Mouse (Mus musculus): ENCODE data around the gene Rhob. TPM values are rescaled to one million over a fixed set of nuclear protein-coding genes. Genes with fewer than 3 reads are reported as not detected.

Gene Rhob
- total and polyA plus RNA-seq, 2 experiments: 12.8 to 31.0 TPM

- no peaks in the 10 kb centered on the region for H3K27me3 ChIP-seq (ENCODE audit: control insufficient read depth, insufficient read depth, low read length)
- peaks cover 5% of the 10 kb centered on the region for H3K4me1 ChIP-seq (ENCODE audit: control insufficient read depth, insufficient read depth, low read length)
- no peak for DNase-seq (ENCODE audit: extremely low read depth, low read depth, low spot score)
- 0 out of 2 replicates have a peak overlapping the region, but pooled peaks have one; percentile 7 for H3K27ac ChIP-seq (replicated peaks; ENCODE audit: insufficient read depth, low read depth, low read length)
- H3K4me3 ChIP-seq (ENCODE audit: insufficient read depth, low read depth, low read length): no peak overlapping the region; the same call in 1 of the 2 replicates
- 47% methylated on average over 2 of the region's 2 CpGs for WGBS
- H3K9ac ChIP-seq (ENCODE audit: low read depth, low read length): 0 out of 2 replicates have a peak overlapping the region, but pooled peaks have one; percentile 9
- TF ChIP-seq CTCF (IDR thresholded peaks at IDR 0.05; ENCODE audit: low read depth, low read length): no peak
- no peak for TF ChIP-seq POLR2A (IDR thresholded peaks at IDR 0.05; ENCODE audit: extremely low read depth, insufficient read depth, low read length)
- H3K79me2 ChIP-seq (ENCODE audit: control insufficient read depth, insufficient read depth, low read length): peaks cover 13% of the 10 kb centered on the region; the same call in 1 of the 2 replicates
- no peaks in the 10 kb centered on the region for H3K36me3 ChIP-seq (ENCODE audit: control insufficient read depth, insufficient read depth, low read length)
Measured at GRCm38 (mm10) chr12:8497314-8497706, 2.5 kb downstream of the Rhob start.

GRCm38 (mm10) chr12:8496679-8497313 lies 3.0 kb downstream of the Rhob start:
- WGBS: 47% methylated on average over 2 of the region's 2 CpGs
- H3K79me2 ChIP-seq (ENCODE audit: control insufficient read depth, insufficient read depth, low read length): peaks cover 13% of the 10 kb centered on the region; the same call in 1 of the 2 replicates
- DNase-seq (ENCODE audit: extremely low read depth, low read depth, low spot score): no peak
- H3K36me3 ChIP-seq (ENCODE audit: control insufficient read depth, insufficient read depth, low read length): no peaks in the 10 kb centered on the region
- peak overlapping the region; percentile 25 for H3K4me3 ChIP-seq (ENCODE audit: insufficient read depth, low read depth, low read length)
- no peaks in the 10 kb centered on the region for H3K27me3 ChIP-seq (ENCODE audit: control insufficient read depth, insufficient read depth, low read length)
- TF ChIP-seq POLR2A (IDR thresholded peaks at IDR 0.05; ENCODE audit: extremely low read depth, insufficient read depth, low read length) (no peak), CTCF (IDR thresholded peaks at IDR 0.05; ENCODE audit: low read depth, low read length) (no peak)
- H3K9ac ChIP-seq (ENCODE audit: low read depth, low read length): peak overlapping the region; percentile 45
- peak overlapping the region; percentile 95 for H3K27ac ChIP-seq (replicated peaks; ENCODE audit: insufficient read depth, low read depth, low read length)
- H3K4me1 ChIP-seq (ENCODE audit: control insufficient read depth, insufficient read depth, low read length): peaks cover 5% of the 10 kb centered on the region

GRCm38 (mm10) chr12:8495881-8496678 lies 3.7 kb downstream of the Rhob start:
- Histone ChIP-seq H3K79me2 (ENCODE audit: control insufficient read depth, insufficient read depth, low read length) (peaks cover 13% of the 10 kb centered on the region; the same call in 1 of the 2 replicates), H3K27me3 (ENCODE audit: control insufficient read depth, insufficient read depth, low read length) (no peaks in the 10 kb centered on the region), H3K4me3 (ENCODE audit: insufficient read depth, low read depth, low read length) (0 out of 2 replicates have a peak overlapping the region, but pooled peaks have one; percentile 25), H3K27ac (replicated peaks; ENCODE audit: insufficient read depth, low read depth, low read length) (peak overlapping the region; percentile 95), H3K36me3 (ENCODE audit: control insufficient read depth, insufficient read depth, low read length) (no peaks in the 10 kb centered on the region), H3K4me1 (ENCODE audit: control insufficient read depth, insufficient read depth, low read length) (peaks cover 3% of the 10 kb centered on the region), H3K9ac (ENCODE audit: low read depth, low read length) (peak overlapping the region; percentile 45)
- peak; percentile 80 for DNase-seq (ENCODE audit: extremely low read depth, low read depth, low spot score)
- TF ChIP-seq POLR2A (IDR thresholded peaks at IDR 0.05; ENCODE audit: extremely low read depth, insufficient read depth, low read length) (0 out of 2 replicates have a peak, but pooled peaks have one; percentile 30), CTCF (IDR thresholded peaks at IDR 0.05; ENCODE audit: low read depth, low read length) (no peak)
- 5% methylated on average over 15 of the region's 15 CpGs for WGBS

- no peaks in the 10 kb centered on the region for H3K27me3 ChIP-seq (ENCODE audit: control insufficient read depth, insufficient read depth, low read length)
- no peak overlapping the region for H3K27ac ChIP-seq (replicated peaks; ENCODE audit: insufficient read depth, low read depth, low read length)
- H3K4me3 ChIP-seq (ENCODE audit: insufficient read depth, low read depth, low read length): no peak overlapping the region
- TF ChIP-seq CTCF (IDR thresholded peaks at IDR 0.05; ENCODE audit: low read depth, low read length): no peak
- TF ChIP-seq POLR2A (IDR thresholded peaks at IDR 0.05; ENCODE audit: extremely low read depth, insufficient read depth, low read length): no peak
- peaks cover 13% of the 10 kb centered on the region; the same call in 1 of the 2 replicates for H3K79me2 ChIP-seq (ENCODE audit: control insufficient read depth, insufficient read depth, low read length)
- peaks cover 2% of the 10 kb centered on the region; the same call in 1 of the 2 replicates for H3K4me1 ChIP-seq (ENCODE audit: control insufficient read depth, insufficient read depth, low read length)
- no peak for DNase-seq (ENCODE audit: extremely low read depth, low read depth, low spot score)
- H3K9ac ChIP-seq (ENCODE audit: low read depth, low read length): no peak overlapping the region
- H3K36me3 ChIP-seq (ENCODE audit: control insufficient read depth, insufficient read depth, low read length): no peaks in the 10 kb centered on the region
- 84% methylated on average over 3 of the region's 3 CpGs for WGBS
Measured at GRCm38 (mm10) chr12:8494675-8495074, 5.1 kb downstream of the Rhob start.

GRCm38 (mm10) chr12:8493386-8493785 lies 6.4 kb downstream of the Rhob start:
- Histone ChIP-seq H3K9ac (ENCODE audit: low read depth, low read length) (no peak overlapping the region), H3K27ac (replicated peaks; ENCODE audit: insufficient read depth, low read depth, low read length) (no peak overlapping the region), H3K4me3 (ENCODE audit: insufficient read depth, low read depth, low read length) (no peak overlapping the region), H3K79me2 (ENCODE audit: control insufficient read depth, insufficient read depth, low read length) (peaks cover 3% of the 10 kb centered on the region; the same call in 1 of the 2 replicates), H3K36me3 (ENCODE audit: control insufficient read depth, insufficient read depth, low read length) (no peaks in the 10 kb centered on the region), H3K4me1 (ENCODE audit: control insufficient read depth, insufficient read depth, low read length) (peaks cover 2% of the 10 kb centered on the region; the same call in 1 of the 2 replicates), H3K27me3 (ENCODE audit: control insufficient read depth, insufficient read depth, low read length) (no peaks in the 10 kb centered on the region)
- DNase-seq (ENCODE audit: extremely low read depth, low read depth, low spot score): no peak
- 67% methylated on average over 3 of the region's 3 CpGs for WGBS
- TF ChIP-seq CTCF (IDR thresholded peaks at IDR 0.05; ENCODE audit: low read depth, low read length) (no peak), POLR2A (IDR thresholded peaks at IDR 0.05; ENCODE audit: extremely low read depth, insufficient read depth, low read length) (no peak)
